Mouse (Mus musculus) forebrain, embryonic 12.5 days (tissue): ENCODE measurements around the gene Slc5a2. TPM values are rescaled to one million over a fixed set of nuclear protein-coding genes. Genes with fewer than 3 reads are reported as not detected.
A peak's percentile ranks its signal among the peaks of the same experiment; 100 is the strongest.

Experiments used
- ATAC-seq: fragments of 200-750 bp; cut with Nextera tagmentation; 2 replicates; pipeline ENCODE4 v1.8.0; 2017; ENCODE audit warnings: moderate TSS enrichment; ENCODE audit not compliant: low FRiP score
- H3K27ac ChIP-seq: fragments of 300-500 bp; sonication (generic); 2 replicates; pipeline ENCODE4 v1.5.1; 2016; ENCODE audit warnings: mild to moderate bottlenecking
- H3K27me3 ChIP-seq: fragments of 300-500 bp; sonication (generic); 2 replicates; pipeline ENCODE4 v1.6.1; 2016; ENCODE audit warnings: mild to moderate bottlenecking
- H3K36me3 ChIP-seq: fragments of 300-500 bp; sonication (generic); replicated peaks from 2 replicates; pipeline ENCODE4 v1.6.1; 2016; ENCODE audit warnings: mild to moderate bottlenecking
- H3K4me1 ChIP-seq: fragments of 300-500 bp; sonication (generic); 2 replicates; pipeline ENCODE4 v1.6.1; 2016
- H3K4me2 ChIP-seq: fragments of 300-500 bp; sonication (generic); 2 replicates; pipeline ENCODE4 v1.6.1; 2016; ENCODE audit warnings: mild to moderate bottlenecking, moderate library complexity
- H3K4me3 ChIP-seq: fragments of 300-500 bp; sonication (generic); replicated peaks from 2 replicates; pipeline ENCODE4 v1.5.1; 2016; ENCODE audit warnings: mild to moderate bottlenecking
- H3K9ac ChIP-seq: fragments of 300-500 bp; sonication (generic); 2 replicates; pipeline ENCODE4 v1.6.1; 2016; ENCODE audit warnings: mild to moderate bottlenecking
- H3K9me3 ChIP-seq: fragments of 300-500 bp; sonication (generic); 2 replicates; pipeline ENCODE4 v1.6.1; 2016
- WGBS: fragments of 180-500 bp; shearing (Covaris S2); methylation state at CpG from one replicate; pipeline ENCODE4 v1.1.7; 2016; 5-methylcytosine and 5-hydroxymethylcytosine counted together
- polyA plus RNA-seq: library from polyadenylated mRNA; unstranded; fragments of >200 nt; fragmentation: Nextera tagmentation; extraction: Ambion mirVana; gene quantifications from 2 replicates; pipeline ENCODE4 v1.2.1, GENCODE M21; 2016

Gene Slc5a2
- polyA plus RNA-seq, 1 experiment from 2014 or later: not detected

- Histone ChIP-seq H3K36me3 (no peaks in the 10 kb centered on the region; the same call in 1 of the 2 replicates), H3K9ac (no peak overlapping the region), H3K4me2 (no peak overlapping the region), H3K27ac (no peak overlapping the region), H3K9me3 (no peaks in the 10 kb centered on the region), H3K4me3 (no peak overlapping the region), H3K4me1 (peaks cover 15% of the 10 kb centered on the region), H3K27me3 (peaks cover 29% of the 10 kb centered on the region)
- 56% methylated on average over 2 of the region's 2 CpGs for WGBS
- no peak for ATAC-seq
Observed at GRCm38 (mm10) chr7:128254978-128255377, 10.5 kb upstream of the Slc5a2 start.

- no peak overlapping the region for H3K27ac ChIP-seq
- 88% methylated on average over 5 of the region's 5 CpGs for WGBS
- ATAC-seq: no peak
- no peaks in the 10 kb centered on the region for H3K9me3 ChIP-seq
- H3K4me2 ChIP-seq: no peak overlapping the region
- H3K4me1 ChIP-seq: peaks cover 15% of the 10 kb centered on the region
- no peaks in the 10 kb centered on the region for H3K36me3 ChIP-seq
- no peak overlapping the region for H3K4me3 ChIP-seq
- no peak overlapping the region for H3K9ac ChIP-seq
- peaks cover 25% of the 10 kb centered on the region for H3K27me3 ChIP-seq
Observed at GRCm38 (mm10) chr7:128255757-128256156, 9.7 kb upstream of the Slc5a2 start.

- Histone ChIP-seq H3K36me3 (no peaks in the 10 kb centered on the region), H3K27ac (no peak overlapping the region), H3K4me3 (no peak overlapping the region), H3K9ac (no peak overlapping the region), H3K9me3 (no peaks in the 10 kb centered on the region), H3K4me2 (no peak overlapping the region), H3K27me3 (peaks cover 17% of the 10 kb centered on the region), H3K4me1 (peaks cover 14% of the 10 kb centered on the region)
- 60% methylated on average over 5 of the region's 5 CpGs for WGBS
- ATAC-seq: no peak
Observed at GRCm38 (mm10) chr7:128256783-128257334, 8.6 kb upstream of the Slc5a2 start.

GRCm38 (mm10) chr7:128266056-128266455 is 599 bp downstream of the Slc5a2 start:
- no peak overlapping the region for H3K9ac ChIP-seq
- 85% methylated on average over 5 of the region's 5 CpGs for WGBS
- H3K4me1 ChIP-seq: no peaks in the 10 kb centered on the region
- H3K4me2 ChIP-seq: no peak overlapping the region
- H3K9me3 ChIP-seq: no peaks in the 10 kb centered on the region
- no peaks in the 10 kb centered on the region for H3K27me3 ChIP-seq
- H3K4me3 ChIP-seq: no peak overlapping the region
- no peak for ATAC-seq
- H3K36me3 ChIP-seq: peaks cover 4% of the 10 kb centered on the region; the same call in 1 of the 2 replicates
- no peak overlapping the region for H3K27ac ChIP-seq

- 60% methylated on average over 13 of the region's 13 CpGs for WGBS
- no peak overlapping the region for H3K9ac ChIP-seq
- no peak overlapping the region for H3K4me2 ChIP-seq
- H3K4me1 ChIP-seq: no peaks in the 10 kb centered on the region
- H3K36me3 ChIP-seq: peaks cover 17% of the 10 kb centered on the region
- no peak overlapping the region for H3K27ac ChIP-seq
- no peak for ATAC-seq
- no peaks in the 10 kb centered on the region for H3K9me3 ChIP-seq
- H3K4me3 ChIP-seq: no peak overlapping the region
- no peaks in the 10 kb centered on the region for H3K27me3 ChIP-seq
Observed at GRCm38 (mm10) chr7:128267391-128267790, 1.9 kb downstream of the Slc5a2 start.

GRCm38 (mm10) chr7:128267813-128268212 is 2.4 kb downstream of the Slc5a2 start:
- WGBS: 93% methylated on average over 7 of the region's 7 CpGs
- H3K27me3 ChIP-seq: no peaks in the 10 kb centered on the region
- H3K4me2 ChIP-seq: no peak overlapping the region
- H3K4me3 ChIP-seq: no peak overlapping the region
- H3K9ac ChIP-seq: no peak overlapping the region
- H3K36me3 ChIP-seq: peaks cover 18% of the 10 kb centered on the region
- no peak for ATAC-seq
- H3K27ac ChIP-seq: no peak overlapping the region
- H3K4me1 ChIP-seq: no peaks in the 10 kb centered on the region
- no peaks in the 10 kb centered on the region for H3K9me3 ChIP-seq

GRCm38 (mm10) chr7:128270431-128270850 is 5.0 kb downstream of the Slc5a2 start:
- no peaks in the 10 kb centered on the region for H3K4me1 ChIP-seq
- no peak overlapping the region for H3K4me2 ChIP-seq
- H3K27ac ChIP-seq: no peak overlapping the region
- H3K27me3 ChIP-seq: no peaks in the 10 kb centered on the region
- WGBS: 62% methylated on average over 13 of the region's 13 CpGs
- H3K9me3 ChIP-seq: no peaks in the 10 kb centered on the region
- H3K4me3 ChIP-seq: no peak overlapping the region
- H3K36me3 ChIP-seq: peaks cover 43% of the 10 kb centered on the region
- H3K9ac ChIP-seq: no peak overlapping the region
- ATAC-seq: no peak

- Histone ChIP-seq H3K4me2 (no peak overlapping the region), H3K27me3 (no peaks in the 10 kb centered on the region), H3K4me3 (no peak overlapping the region), H3K9ac (no peak overlapping the region), H3K4me1 (no peaks in the 10 kb centered on the region), H3K27ac (no peak overlapping the region), H3K36me3 (peaks cover 53% of the 10 kb centered on the region), H3K9me3 (no peaks in the 10 kb centered on the region)
- ATAC-seq: no peak
- WGBS: 92% methylated on average over 9 of the region's 9 CpGs
Observed at GRCm38 (mm10) chr7:128271496-128271895, 6.0 kb downstream of the Slc5a2 start.

GRCm38 (mm10) chr7:128276051-128276450 is 10.6 kb downstream of the Slc5a2 start:
- Histone ChIP-seq H3K9me3 (no peaks in the 10 kb centered on the region), H3K27ac (no peak overlapping the region), H3K4me3 (no peak overlapping the region), H3K4me1 (peaks cover 8% of the 10 kb centered on the region; the same call in 1 of the 2 replicates), H3K4me2 (no peak overlapping the region), H3K36me3 (peaks cover 53% of the 10 kb centered on the region), H3K27me3 (0 out of 2 replicates have a peak, but pooled peaks cover 7% of the 10 kb centered on the region), H3K9ac (no peak overlapping the region)
- 97% methylated on average over 6 of the region's 6 CpGs for WGBS
- ATAC-seq: no peak

- Histone ChIP-seq H3K9ac (no peak overlapping the region), H3K4me3 (no peak overlapping the region), H3K9me3 (no peaks in the 10 kb centered on the region), H3K27ac (no peak overlapping the region), H3K36me3 (peaks cover 22% of the 10 kb centered on the region), H3K27me3 (peaks cover 9% of the 10 kb centered on the region), H3K4me2 (no peak overlapping the region), H3K4me1 (peaks cover 15% of the 10 kb centered on the region)
- WGBS: 89% methylated on average over 4 of the region's 4 CpGs
- no peak for ATAC-seq
Observed at GRCm38 (mm10) chr7:128279750-128280149, 14.3 kb downstream of the Slc5a2 start.

GRCm38 (mm10) chr7:128281765-128282164 is 16.3 kb downstream of the Slc5a2 start:
- WGBS: 81% methylated on average over 11 of the region's 11 CpGs
- Histone ChIP-seq H3K4me3 (no peak overlapping the region), H3K27ac (no peak overlapping the region), H3K9me3 (no peaks in the 10 kb centered on the region), H3K9ac (no peak overlapping the region), H3K4me1 (peaks cover 15% of the 10 kb centered on the region), H3K36me3 (peaks cover 8% of the 10 kb centered on the region; the same call in 1 of the 2 replicates), H3K27me3 (peaks cover 13% of the 10 kb centered on the region), H3K4me2 (no peak overlapping the region)
- ATAC-seq: no peak

GRCm38 (mm10) chr7:128282532-128283244 is 17.2 kb downstream of the Slc5a2 start:
- H3K27me3 ChIP-seq: peaks cover 17% of the 10 kb centered on the region
- peaks cover 11% of the 10 kb centered on the region for H3K4me1 ChIP-seq
- no peak overlapping the region for H3K9ac ChIP-seq
- no peak overlapping the region for H3K4me3 ChIP-seq
- WGBS: 9% methylated on average over 7 of the region's 7 CpGs
- ATAC-seq: no peak
- H3K36me3 ChIP-seq: peaks cover 14% of the 10 kb centered on the region
- no peaks in the 10 kb centered on the region for H3K9me3 ChIP-seq
- H3K27ac ChIP-seq: 0 out of 2 replicates have a peak overlapping the region, but pooled peaks have one; percentile 42
- no peak overlapping the region for H3K4me2 ChIP-seq

- H3K27me3 ChIP-seq: peaks cover 13% of the 10 kb centered on the region
Observed at GRCm38 (mm10) chr7:128284047-128284446, 18.6 kb downstream of the Slc5a2 start.

More at GRCm38 (mm10) chr7:128284047-128284446, 18.6 kb downstream of the Slc5a2 start:
- H3K4me1 ChIP-seq: peaks cover 12% of the 10 kb centered on the region
- H3K4me3 ChIP-seq: no peak overlapping the region
- ATAC-seq: no peak
- peaks cover 13% of the 10 kb centered on the region for H3K36me3 ChIP-seq
- WGBS: 53% methylated on average over 5 of the region's 5 CpGs
- no peak overlapping the region for H3K27ac ChIP-seq
- no peaks in the 10 kb centered on the region for H3K9me3 ChIP-seq
- H3K9ac ChIP-seq: no peak overlapping the region
- H3K4me2 ChIP-seq: no peak overlapping the region
